In genomic region chr4:120032320-120032983, GRCm38 (mm10) we compare ENCODE assay signal across 8 mouse cellular contexts. TPM values are rescaled to one million over a fixed set of nuclear protein-coding genes. Genes with fewer than 3 reads are reported as not detected.
DNase-seq lines count a peak whose midpoint lies in the region; ATAC-seq and TF ChIP-seq lines count a peak whose summit lies in the region.

No protein-coding gene starts in this region.

- peak overlapping the region; percentile 65 for H3K4me3 ChIP-seq in brown adipose tissue, adult 24 weeks (ENCODE audit: insufficient read depth, low read depth, low read length)
- peak overlapping the region; percentile 66 for H3K4me3 ChIP-seq in forebrain, embryonic 15.5 days
- peak overlapping the region; percentile 68 for H3K4me3 ChIP-seq in layer of hippocampus, adult 2 months
- H3K4me3 ChIP-seq in neural tube, embryonic 15.5 days (replicated peaks) = peak overlapping the region; percentile 66

- under 1% methylated on average over 46 of the region's 70 CpGs for WGBS in forebrain, embryonic 15.5 days
- under 1% methylated on average over 65 of the region's 70 CpGs for WGBS in neural tube, embryonic 15.5 days

- H3K27ac ChIP-seq in brown adipose tissue, adult 24 weeks (replicated peaks; ENCODE audit: low read depth, low read length) = peak overlapping the region; percentile 42; the same call in 1 of the 2 replicates
- peak overlapping the region; percentile 89 for H3K27ac ChIP-seq in forebrain, embryonic 15.5 days (replicated peaks)
- H3K27ac ChIP-seq in layer of hippocampus, adult 2 months = peak overlapping the region; percentile 94
- peak overlapping the region; percentile 76 for H3K27ac ChIP-seq in neural tube, embryonic 15.5 days (replicated peaks)

- TF ChIP-seq CTCF in layer of hippocampus, adult 2 months (conservative IDR thresholded peaks at IDR 0.05) = no peak

- H3K9ac ChIP-seq in forebrain, embryonic 15.5 days (replicated peaks) = peak overlapping the region; percentile 64
- peak overlapping the region; percentile 67 for H3K9ac ChIP-seq in neural tube, embryonic 15.5 days (replicated peaks)

- peak overlapping the region; percentile 90 for H3K4me2 ChIP-seq in forebrain, embryonic 15.5 days (replicated peaks)
- H3K4me2 ChIP-seq in neural tube, embryonic 15.5 days = peak overlapping the region; percentile 95

- ATAC-seq in forebrain, embryonic 15.5 days (replicated peaks) = peak; percentile 82
- peak; percentile 80 for ATAC-seq in neural tube, embryonic 15.5 days (ENCODE audit: low FRiP score)

- peaks cover 15% of the 10 kb centered on the region for H3K27me3 ChIP-seq in forebrain, embryonic 15.5 days
- peaks cover 52% of the 10 kb centered on the region for H3K27me3 ChIP-seq in neural tube, embryonic 15.5 days (replicated peaks)

- H3K36me3 ChIP-seq in forebrain, embryonic 15.5 days = no peaks in the 10 kb centered on the region
- H3K36me3 ChIP-seq in neural tube, embryonic 15.5 days = no peaks in the 10 kb centered on the region

- H3K4me1 ChIP-seq in brown adipose tissue, adult 24 weeks (ENCODE audit: control insufficient read depth, insufficient read depth, insufficient read length, low read length) = peaks cover 5% of the 10 kb centered on the region; the same call in 1 of the 2 replicates
- H3K4me1 ChIP-seq in forebrain, embryonic 15.5 days = peaks cover 33% of the 10 kb centered on the region
- H3K4me1 ChIP-seq in neural tube, embryonic 15.5 days = peaks cover 21% of the 10 kb centered on the region

- DNase-seq in CD8-positive naive resting alpha-beta T cell, adult 2 months (ENCODE audit: low read depth in 2 of 2, low spot score in 2 of 2) = peak; percentile 39 to 48
- DNase-seq in heart, postnatal 4 days = peak; percentile 59
- peak; percentile 47 to 52 for DNase-seq in layer of hippocampus, adult 2 months (ENCODE audit: low spot score in 2 of 2)
- peak; percentile 67 to 69 for DNase-seq in lung, adult 18-20 months
- DNase-seq in thymus, adult 18-20 months = peak; percentile 69 to 74

- no peaks in the 10 kb centered on the region for H3K9me3 ChIP-seq in forebrain, embryonic 15.5 days
- H3K9me3 ChIP-seq in neural tube, embryonic 15.5 days (replicated peaks) = no peaks in the 10 kb centered on the region

RNA-seq across cellular contexts. Expression of gene AL607142.1, which starts 32.3 kb away (rescaled TPM):
- polyA plus RNA-seq in brown adipose tissue, adult 24 weeks (2012; ENCODE audit: insufficient read depth, insufficient read length, missing spikeins) = not detected in 2 replicates
- not detected in 2 replicates for polyA plus RNA-seq in forebrain, embryonic 15.5 days (2015; fragmentation: Nextera tagmentation; extraction: Ambion mirVana)
- not detected for total RNA-seq in heart, postnatal 4 days (2021)
- total RNA-seq in layer of hippocampus, adult 2 months (2021) = not detected
- polyA plus RNA-seq in neural tube, embryonic 15.5 days (2015; fragmentation: Nextera tagmentation; extraction: Ambion mirVana) = not detected in 2 replicates

Comparison
In these comparisons a context has a peak if more than half of its experiments do, and no peak if none do; other contexts are left out.
1. Peak in every context shown above with its lines: DNase-seq, ATAC-seq, H3K4me3 ChIP-seq and H3K27ac ChIP-seq.
2. H3K27ac ChIP-seq: peak in every context shown above with its lines; median percentile 94 in layer of hippocampus, adult 2 months; 89 in forebrain, embryonic 15.5 days; 76 in neural tube, embryonic 15.5 days; 42 in brown adipose tissue, adult 24 weeks.